Mouse (Mus musculus): ENCODE data around the gene Cenpf. TPM values are rescaled to one million over a fixed set of nuclear protein-coding genes. Genes with fewer than 3 reads are reported as not detected.

The Cenpf gene
- 3.7 and 3.9 TPM in 2 replicates for polyA plus RNA-seq (2012)

DNA sequence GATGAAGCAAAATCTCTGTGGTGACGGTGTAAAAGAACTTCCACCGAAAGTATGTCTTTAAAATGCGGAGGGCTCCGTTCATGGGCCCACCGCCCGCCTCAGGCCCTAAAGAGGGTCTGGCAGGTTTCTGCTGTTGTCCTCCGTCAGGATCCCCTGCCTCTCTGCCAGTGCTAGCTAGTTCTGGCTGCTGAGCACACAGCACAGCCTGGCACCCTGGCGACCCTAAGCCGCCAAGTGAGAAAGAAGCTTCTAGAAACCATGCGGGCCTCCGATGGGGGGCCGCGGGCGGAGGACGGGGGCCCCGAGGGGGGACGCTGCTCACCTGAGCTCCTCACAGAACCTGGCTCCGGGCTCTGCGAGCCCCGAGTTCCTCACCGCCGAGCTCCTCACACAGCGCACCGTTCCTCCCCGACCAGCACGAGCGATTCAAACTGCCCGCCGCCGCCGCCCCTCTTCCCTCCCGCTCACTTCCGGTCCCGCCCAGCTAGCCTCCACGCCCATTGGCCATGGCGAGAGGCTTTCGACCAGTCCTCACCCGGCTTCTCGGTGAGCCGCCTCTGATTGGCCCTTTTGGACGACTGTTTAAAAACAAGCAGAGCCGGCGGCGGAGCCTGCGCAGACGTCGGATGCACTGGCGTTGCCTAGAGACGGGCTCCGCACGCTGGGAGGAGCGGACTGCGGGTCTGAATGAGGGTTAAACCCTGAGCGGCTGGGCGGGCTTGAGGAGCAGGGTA, at the start of gene Cenpf:
Gene Cenpf (minus strand): TSS at position 433 of the 734 bp plus-strand sequence.
- TF ChIP-seq TAL1 (IDR thresholded peaks at IDR 0.05; ENCODE audit: low read length), result no peak
- no peak for TF ChIP-seq GATA1 (IDR thresholded peaks at IDR 0.05; ENCODE audit: low read length)
- H3K4me1 ChIP-seq (ENCODE audit: control insufficient read depth), result peaks cover 33% of the 10 kb centered on the region
- peak within 1 kb of the TSS; percentile 89 for H3K4me3 ChIP-seq (replicated peaks)
- no peaks in the 10 kb centered on the region for H3K9me3 ChIP-seq (ENCODE audit: control insufficient read depth, low read length)
- peaks cover 40% of the 10 kb centered on the region for H3K36me3 ChIP-seq (ENCODE audit: control insufficient read depth)
- H3K27me3 ChIP-seq (ENCODE audit: control insufficient read depth), result peaks cover 17% of the 10 kb centered on the region

GRCm38 (mm10) chr1:189732156-189732555, 44.3 kb upstream of the Cenpf start:
- H3K4me1 ChIP-seq (ENCODE audit: control insufficient read depth), result no peaks in the 10 kb centered on the region
- TF ChIP-seq TAL1 (IDR thresholded peaks at IDR 0.05; ENCODE audit: low read length), result no peak
- TF ChIP-seq GATA1 (IDR thresholded peaks at IDR 0.05; ENCODE audit: low read length), result no peak
- no peaks in the 10 kb centered on the region for H3K36me3 ChIP-seq (ENCODE audit: control insufficient read depth)
- peaks cover 2% of the 10 kb centered on the region for H3K9me3 ChIP-seq (ENCODE audit: control insufficient read depth, low read length)
- H3K27me3 ChIP-seq (ENCODE audit: control insufficient read depth), result peaks cover 45% of the 10 kb centered on the region
- H3K4me3 ChIP-seq (replicated peaks), result no peak overlapping the region

- peaks cover 49% of the 10 kb centered on the region for H3K27me3 ChIP-seq (ENCODE audit: control insufficient read depth)
- no peak overlapping the region for H3K4me3 ChIP-seq (replicated peaks)
- no peaks in the 10 kb centered on the region for H3K36me3 ChIP-seq (ENCODE audit: control insufficient read depth)
- H3K9me3 ChIP-seq (ENCODE audit: control insufficient read depth, low read length), result peaks cover 2% of the 10 kb centered on the region
- TF ChIP-seq GATA1 (IDR thresholded peaks at IDR 0.05; ENCODE audit: low read length), result no peak
- TF ChIP-seq TAL1 (IDR thresholded peaks at IDR 0.05; ENCODE audit: low read length), result no peak
- no peaks in the 10 kb centered on the region for H3K4me1 ChIP-seq (ENCODE audit: control insufficient read depth)
Observed at GRCm38 (mm10) chr1:189731697-189732096, 43.8 kb upstream of the Cenpf start.

- peaks cover 63% of the 10 kb centered on the region for H3K27me3 ChIP-seq (ENCODE audit: control insufficient read depth)
- no peaks in the 10 kb centered on the region for H3K36me3 ChIP-seq (ENCODE audit: control insufficient read depth)
- no peaks in the 10 kb centered on the region for H3K4me1 ChIP-seq (ENCODE audit: control insufficient read depth)
- no peak for TF ChIP-seq GATA1 (IDR thresholded peaks at IDR 0.05; ENCODE audit: low read length)
- no peak for TF ChIP-seq TAL1 (IDR thresholded peaks at IDR 0.05; ENCODE audit: low read length)
- H3K9me3 ChIP-seq (ENCODE audit: control insufficient read depth, low read length), result peaks cover 2% of the 10 kb centered on the region; the same call in 1 of the 2 replicates
- H3K4me3 ChIP-seq (replicated peaks), result no peak overlapping the region
Observed at GRCm38 (mm10) chr1:189729141-189729815, 41.4 kb upstream of the Cenpf start.

DNA sequence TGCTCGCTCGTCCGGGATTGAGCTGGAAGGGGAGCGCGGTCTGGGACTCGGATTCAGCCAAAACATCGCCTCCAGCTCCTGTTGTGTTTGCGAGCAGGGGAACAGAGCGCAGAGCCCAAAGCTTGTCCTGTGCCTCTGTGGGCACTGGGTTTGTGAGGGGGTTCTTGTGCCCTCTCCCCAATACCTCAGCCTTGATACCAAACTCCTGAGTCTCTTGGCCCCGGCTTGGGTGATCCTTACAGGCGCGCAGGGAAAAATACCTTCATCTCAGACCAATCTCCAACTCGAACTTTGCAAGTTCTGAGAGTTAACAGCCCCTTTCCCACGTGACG, 40.9 kb upstream of the Cenpf start:
- no peaks in the 10 kb centered on the region for H3K4me1 ChIP-seq (ENCODE audit: control insufficient read depth)
- H3K36me3 ChIP-seq (ENCODE audit: control insufficient read depth), result no peaks in the 10 kb centered on the region
- TF ChIP-seq TAL1 (IDR thresholded peaks at IDR 0.05; ENCODE audit: low read length) (no peak), GATA1 (IDR thresholded peaks at IDR 0.05; ENCODE audit: low read length) (no peak)
- peaks cover 63% of the 10 kb centered on the region for H3K27me3 ChIP-seq (ENCODE audit: control insufficient read depth)
- no peaks in the 10 kb centered on the region for H3K9me3 ChIP-seq (ENCODE audit: control insufficient read depth, low read length)
- peak overlapping the region; percentile 32 for H3K4me3 ChIP-seq (replicated peaks)

- TF ChIP-seq TAL1 (IDR thresholded peaks at IDR 0.05; ENCODE audit: low read length) (no peak), GATA1 (IDR thresholded peaks at IDR 0.05; ENCODE audit: low read length) (no peak)
- Histone ChIP-seq H3K36me3 (ENCODE audit: control insufficient read depth) (no peaks in the 10 kb centered on the region), H3K9me3 (ENCODE audit: control insufficient read depth, low read length) (no peaks in the 10 kb centered on the region), H3K4me3 (replicated peaks) (peak within 1 kb of the TSS; percentile 32), H3K4me1 (ENCODE audit: control insufficient read depth) (no peaks in the 10 kb centered on the region), H3K27me3 (ENCODE audit: control insufficient read depth) (peaks cover 63% of the 10 kb centered on the region)
Observed at GRCm38 (mm10) chr1:189727884-189728783, 40.2 kb upstream of the Cenpf start, which contains the start of gene Ptpn14. Gene Ptpn14 (plus strand): TSS chr1:189728268.

GRCm38 (mm10) chr1:189727346-189727883, 39.5 kb upstream of the Cenpf start:
- peaks cover 63% of the 10 kb centered on the region for H3K27me3 ChIP-seq (ENCODE audit: control insufficient read depth)
- TF ChIP-seq GATA1 (IDR thresholded peaks at IDR 0.05; ENCODE audit: low read length) (no peak), TAL1 (IDR thresholded peaks at IDR 0.05; ENCODE audit: low read length) (no peak)
- H3K4me3 ChIP-seq (replicated peaks), result no peak overlapping the region
- no peaks in the 10 kb centered on the region for H3K9me3 ChIP-seq (ENCODE audit: control insufficient read depth, low read length)
- H3K36me3 ChIP-seq (ENCODE audit: control insufficient read depth), result no peaks in the 10 kb centered on the region
- no peaks in the 10 kb centered on the region for H3K4me1 ChIP-seq (ENCODE audit: control insufficient read depth)

GRCm38 (mm10) chr1:189726121-189726520, 38.2 kb upstream of the Cenpf start:
- no peak for TF ChIP-seq TAL1 (IDR thresholded peaks at IDR 0.05; ENCODE audit: low read length)
- no peak for TF ChIP-seq GATA1 (IDR thresholded peaks at IDR 0.05; ENCODE audit: low read length)
- no peak overlapping the region for H3K4me3 ChIP-seq (replicated peaks)
- no peaks in the 10 kb centered on the region for H3K4me1 ChIP-seq (ENCODE audit: control insufficient read depth)
- no peaks in the 10 kb centered on the region for H3K9me3 ChIP-seq (ENCODE audit: control insufficient read depth, low read length)
- H3K36me3 ChIP-seq (ENCODE audit: control insufficient read depth), result no peaks in the 10 kb centered on the region
- peaks cover 56% of the 10 kb centered on the region for H3K27me3 ChIP-seq (ENCODE audit: control insufficient read depth)
